Mouse (Mus musculus): ENCODE results near the gene Mms19. TPM values are rescaled to one million over a fixed set of nuclear protein-coding genes. Genes with fewer than 3 reads are reported as not detected.
"Not testable (repeated sequence)": the region's sequence is repeated elsewhere in the genome, so short reads cannot be mapped to it uniquely, and the experiment has no call there.

The Mms19 gene
- total RNA-seq, 1 experiment: 59.6 TPM

GRCm38 (mm10) chr19:41920412-41921067 lies 60.4 kb downstream of the Mms19 start:
- Histone ChIP-seq H3K36me3 (ENCODE audit: control insufficient read depth, insufficient read depth, low read length, poor library complexity, severe bottlenecking) (peaks cover 42% of the 10 kb centered on the region), H3K9ac (ENCODE audit: insufficient read depth, low read depth, low read length, poor library complexity, severe bottlenecking) (no peak overlapping the region), H3K9me3 (ENCODE audit: control insufficient read depth, insufficient read depth, low read depth, low read length) (no peaks in the 10 kb centered on the region), H3K4me1 (ENCODE audit: control insufficient read depth in 2 of 2, insufficient read depth in 2 of 2, low read length in 2 of 2, poor library complexity in 1 of 2) (no peaks in the 10 kb centered on the region), H3K4me3 (ENCODE audit: insufficient read depth in 1 of 2, low read depth in 1 of 2, low read length in 2 of 2, poor library complexity in 1 of 2, severe bottlenecking in 1 of 2) (no peak overlapping the region), H3K27ac (ENCODE audit: insufficient read depth, low read depth, low read length, poor library complexity, severe bottlenecking) (no peak overlapping the region)
- DNase-seq (ENCODE audit: low read depth, low spot score): no peak
- in situ Hi-C loops (cut with MboI; ENCODE audit: low sequenced_read_pairs in 2 of 2, unreplicated experiment in 2 of 2): no loop called here
- TF ChIP-seq ZNF384 (IDR thresholded peaks at IDR 0.05; ENCODE audit: low read depth, low read length) (no peak), ZC3H11A (IDR thresholded peaks at IDR 0.05; ENCODE audit: borderline replicate concordance, low read depth, low read length) (no peak)

- H3K27ac ChIP-seq (ENCODE audit: insufficient read depth, low read depth, low read length, poor library complexity, severe bottlenecking): no peak overlapping the region
- peaks cover 43% of the 10 kb centered on the region for H3K36me3 ChIP-seq (ENCODE audit: control insufficient read depth, insufficient read depth, low read length, poor library complexity, severe bottlenecking)
- no peak overlapping the region for H3K9ac ChIP-seq (ENCODE audit: insufficient read depth, low read depth, low read length, poor library complexity, severe bottlenecking)
Observed at GRCm38 (mm10) chr19:41919471-41919870, 61.5 kb downstream of the Mms19 start.

GRCm38 (mm10) chr19:41916853-41917252 lies 64.1 kb downstream of the Mms19 start:
- no peak overlapping the region for H3K27ac ChIP-seq (ENCODE audit: insufficient read depth, low read depth, low read length, poor library complexity, severe bottlenecking)
- H3K9me3 ChIP-seq (ENCODE audit: control insufficient read depth, insufficient read depth, low read depth, low read length): no peaks in the 10 kb centered on the region
- peaks cover 2 to 4% of the 10 kb centered on the region in 2 experiments; a peak in 3 of 4 replicates for H3K4me1 ChIP-seq (ENCODE audit: control insufficient read depth in 2 of 2, insufficient read depth in 2 of 2, low read length in 2 of 2, poor library complexity in 1 of 2)
- peaks cover 41% of the 10 kb centered on the region for H3K36me3 ChIP-seq (ENCODE audit: control insufficient read depth, insufficient read depth, low read length, poor library complexity, severe bottlenecking)
- TF ChIP-seq CHD2 (IDR thresholded peaks at IDR 0.05; ENCODE audit: low read depth, low read length): no peak
- no peak for TF ChIP-seq ZNF384 (IDR thresholded peaks at IDR 0.05; ENCODE audit: low read depth, low read length)
- TF ChIP-seq MAFK (IDR thresholded peaks at IDR 0.05; ENCODE audit: insufficient read depth, low read depth, low read length): no peak
- no peak for TF ChIP-seq ZC3H11A (IDR thresholded peaks at IDR 0.05; ENCODE audit: borderline replicate concordance, low read depth, low read length)
- TF ChIP-seq HCFC1 (IDR thresholded peaks at IDR 0.05; ENCODE audit: borderline replicate concordance, insufficient read depth, low read length): no peak
- H3K9ac ChIP-seq (ENCODE audit: insufficient read depth, low read depth, low read length, poor library complexity, severe bottlenecking): no peak overlapping the region
- DNase-seq (ENCODE audit: low read depth, low spot score): no peak
- in situ Hi-C loops (cut with MboI; ENCODE audit: low sequenced_read_pairs in 2 of 2, unreplicated experiment in 2 of 2): no loop called here
- no peak overlapping the region for H3K4me3 ChIP-seq (ENCODE audit: insufficient read depth in 1 of 2, low read depth in 1 of 2, low read length in 2 of 2, poor library complexity in 1 of 2, severe bottlenecking in 1 of 2)

More at GRCm38 (mm10) chr19:41919471-41919870, 61.5 kb downstream of the Mms19 start:
- no peak overlapping the region for H3K4me3 ChIP-seq (ENCODE audit: insufficient read depth in 1 of 2, low read depth in 1 of 2, low read length in 2 of 2, poor library complexity in 1 of 2, severe bottlenecking in 1 of 2)
- peaks cover 2 to 4% of the 10 kb centered on the region in 2 experiments; a peak in 2 of 4 replicates for H3K4me1 ChIP-seq (ENCODE audit: control insufficient read depth in 2 of 2, insufficient read depth in 2 of 2, low read length in 2 of 2, poor library complexity in 1 of 2)
- in situ Hi-C loops (cut with MboI; ENCODE audit: low sequenced_read_pairs in 2 of 2, unreplicated experiment in 2 of 2): no loop called here
- H3K9me3 ChIP-seq (ENCODE audit: control insufficient read depth, insufficient read depth, low read depth, low read length): no peaks in the 10 kb centered on the region
- no peak for DNase-seq (ENCODE audit: low read depth, low spot score)
- TF ChIP-seq ZC3H11A (IDR thresholded peaks at IDR 0.05; ENCODE audit: borderline replicate concordance, low read depth, low read length) (no peak), HCFC1 (IDR thresholded peaks at IDR 0.05; ENCODE audit: borderline replicate concordance, insufficient read depth, low read length) (no peak), CHD2 (IDR thresholded peaks at IDR 0.05; ENCODE audit: low read depth, low read length) (no peak), MAFK (IDR thresholded peaks at IDR 0.05; ENCODE audit: insufficient read depth, low read depth, low read length) (no peak), ZNF384 (IDR thresholded peaks at IDR 0.05; ENCODE audit: low read depth, low read length) (no peak)

GRCm38 (mm10) chr19:41915294-41915693 lies 65.7 kb downstream of the Mms19 start:
- no peak overlapping the region for H3K27ac ChIP-seq (ENCODE audit: insufficient read depth, low read depth, low read length, poor library complexity, severe bottlenecking)
- no peaks in the 10 kb centered on the region for H3K9me3 ChIP-seq (ENCODE audit: control insufficient read depth, insufficient read depth, low read depth, low read length)
- no peak for DNase-seq (ENCODE audit: low read depth, low spot score)
- H3K4me1 ChIP-seq (ENCODE audit: control insufficient read depth in 2 of 2, insufficient read depth in 2 of 2, low read length in 2 of 2, poor library complexity in 1 of 2): peaks cover 2 to 4% of the 10 kb centered on the region in 2 experiments; a peak in 3 of 4 replicates
- H3K4me3 ChIP-seq (ENCODE audit: insufficient read depth in 1 of 2, low read depth in 1 of 2, low read length in 2 of 2, poor library complexity in 1 of 2, severe bottlenecking in 1 of 2): peak overlapping the region in 1 of 2 experiments; percentile 34; a peak in 1 of 4 replicates
- H3K36me3 ChIP-seq (ENCODE audit: control insufficient read depth, insufficient read depth, low read length, poor library complexity, severe bottlenecking): peaks cover 40% of the 10 kb centered on the region
- no peak overlapping the region for H3K9ac ChIP-seq (ENCODE audit: insufficient read depth, low read depth, low read length, poor library complexity, severe bottlenecking)
- TF ChIP-seq HCFC1 (IDR thresholded peaks at IDR 0.05; ENCODE audit: borderline replicate concordance, insufficient read depth, low read length): no peak
- no peak for TF ChIP-seq MAFK (IDR thresholded peaks at IDR 0.05; ENCODE audit: insufficient read depth, low read depth, low read length)
- TF ChIP-seq ZC3H11A (IDR thresholded peaks at IDR 0.05; ENCODE audit: borderline replicate concordance, low read depth, low read length): no peak
- no peak for TF ChIP-seq CHD2 (IDR thresholded peaks at IDR 0.05; ENCODE audit: low read depth, low read length)
- TF ChIP-seq ZNF384 (IDR thresholded peaks at IDR 0.05; ENCODE audit: low read depth, low read length): no peak
- in situ Hi-C loops (cut with MboI; ENCODE audit: low sequenced_read_pairs in 2 of 2, unreplicated experiment in 2 of 2): no loop called here

GRCm38 (mm10) chr19:41914592-41914882 lies 66.4 kb downstream of the Mms19 start:
- in situ Hi-C loops (cut with MboI; ENCODE audit: low sequenced_read_pairs in 2 of 2, unreplicated experiment in 2 of 2); H3K27ac ChIP-seq (ENCODE audit: insufficient read depth, low read depth, low read length, poor library complexity, severe bottlenecking); H3K9ac ChIP-seq (ENCODE audit: insufficient read depth, low read depth, low read length, poor library complexity, severe bottlenecking); DNase-seq (ENCODE audit: low read depth, low spot score); H3K4me1 ChIP-seq (ENCODE audit: control insufficient read depth in 2 of 2, insufficient read depth in 2 of 2, low read length in 2 of 2, poor library complexity in 1 of 2); H3K9me3 ChIP-seq (ENCODE audit: control insufficient read depth, insufficient read depth, low read depth, low read length): not testable (repeated sequence)
- peaks cover 40% of the 10 kb centered on the region for H3K36me3 ChIP-seq (ENCODE audit: control insufficient read depth, insufficient read depth, low read length, poor library complexity, severe bottlenecking)
- H3K4me3 ChIP-seq (ENCODE audit: insufficient read depth in 1 of 2, low read depth in 1 of 2, low read length in 2 of 2, poor library complexity in 1 of 2, severe bottlenecking in 1 of 2): peak overlapping the region; percentile 67 to 89; a peak in 3 of 4 replicates
